Mouse (Mus musculus) retina, postnatal 1 day (tissue): ENCODE results near the gene Spta1.
A peak's percentile ranks its signal among the peaks of the same experiment; 100 is the strongest.

Experiments
- DNase-seq: peaks from one replicate; pipeline ENCODE4 v3.0.0-alpha.2; 2012

Spta1 gene

GRCm38 (mm10) chr1:174172605-174173004 lies at the start of gene Spta1:
Gene Spta1 (plus strand): TSS chr1:174172776.
- no peak for DNase-seq

GRCm38 (mm10) chr1:174131217-174131616 lies 41.4 kb upstream of the Spta1 start, which contains the start of gene Olfr424:
Gene Olfr424 (plus strand): TSS chr1:174131517.
- DNase-seq, result no peak

- DNase-seq, result peak; percentile 79
Observed at GRCm38 (mm10) chr1:174131999-174132398, 40.6 kb upstream of the Spta1 start.

GRCm38 (mm10) chr1:174141384-174141783 lies 31.2 kb upstream of the Spta1 start:
- DNase-seq, result no peak

GRCm38 (mm10) chr1:174146696-174147095 lies 25.9 kb upstream of the Spta1 start:
- no peak for DNase-seq

- no peak for DNase-seq
Observed at GRCm38 (mm10) chr1:174149289-174149688, 23.3 kb upstream of the Spta1 start.

- DNase-seq, result no peak
Observed at GRCm38 (mm10) chr1:174155333-174155732, 17.2 kb upstream of the Spta1 start, which contains the start of gene Olfr420. Gene Olfr420 (plus strand): TSS chr1:174155633.

- no peak for DNase-seq
Observed at GRCm38 (mm10) chr1:174157622-174158021, 15.0 kb upstream of the Spta1 start.

- no peak for DNase-seq
Observed at GRCm38 (mm10) chr1:174158512-174158911, 14.1 kb upstream of the Spta1 start.

GRCm38 (mm10) chr1:174159095-174159494 lies 13.5 kb upstream of the Spta1 start:
- DNase-seq, result no peak

- no peak for DNase-seq
Observed at GRCm38 (mm10) chr1:174169024-174169423, 3.6 kb upstream of the Spta1 start.

GRCm38 (mm10) chr1:174170706-174171501 lies 1.7 kb upstream of the Spta1 start:
- DNase-seq, result no peak

- DNase-seq, result no peak
Observed at GRCm38 (mm10) chr1:174171537-174171936, 1.0 kb upstream of the Spta1 start.

GRCm38 (mm10) chr1:174204699-174205098 lies 32.1 kb downstream of the Spta1 start:
- no peak for DNase-seq

GRCm38 (mm10) chr1:174212286-174212685 lies 39.7 kb downstream of the Spta1 start:
- DNase-seq, result no peak

GRCm38 (mm10) chr1:174215270-174216038 lies 42.9 kb downstream of the Spta1 start:
- DNase-seq, result no peak

GRCm38 (mm10) chr1:174216528-174217204 lies 44.1 kb downstream of the Spta1 start:
- no peak for DNase-seq

GRCm38 (mm10) chr1:174239916-174240315 lies 67.3 kb downstream of the Spta1 start:
- no peak for DNase-seq

- no peak for DNase-seq
Observed at GRCm38 (mm10) chr1:174244621-174245020, 72.0 kb downstream of the Spta1 start.

GRCm38 (mm10) chr1:174246080-174246479 lies 73.5 kb downstream of the Spta1 start:
- no peak for DNase-seq

GRCm38 (mm10) chr1:174247170-174247569 lies 74.6 kb downstream of the Spta1 start:
- no peak for DNase-seq

- DNase-seq, result no peak
Observed at GRCm38 (mm10) chr1:174250376-174250775, 77.8 kb downstream of the Spta1 start.

- no peak for DNase-seq
Observed at GRCm38 (mm10) chr1:174251961-174252360, 79.4 kb downstream of the Spta1 start, which contains the start of gene Olfr419. Gene Olfr419 (minus strand): TSS chr1:174252061.
